Mouse (Mus musculus): ENCODE results near the gene 9330161L09Rik.
A peak's percentile ranks its signal among the peaks of the same experiment; 100 is the strongest.
"Not testable (repeated sequence)": the region's sequence is repeated elsewhere in the genome, so short reads cannot be mapped to it uniquely, and the experiment has no call there.

9330161L09Rik gene

DNA sequence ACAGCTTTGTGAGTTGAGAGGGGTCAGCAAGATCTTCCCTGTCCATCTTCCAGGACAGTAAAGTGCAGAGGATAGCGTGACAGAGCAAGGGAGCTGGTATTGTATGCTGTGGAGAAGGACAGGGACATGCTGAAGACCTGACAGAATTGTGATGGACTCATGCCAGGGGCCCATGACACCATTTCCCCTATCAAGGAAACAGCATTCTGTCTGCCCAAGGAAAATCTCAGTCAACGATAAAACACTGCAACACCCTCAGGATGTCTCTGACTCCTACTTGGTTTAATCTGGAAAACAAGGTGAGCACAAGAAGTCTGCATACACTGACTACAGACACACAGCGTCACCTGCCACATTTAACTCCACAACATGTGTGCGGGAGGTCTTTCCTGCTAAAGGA is at the start of gene 9330161L09Rik:
Gene 9330161L09Rik (minus strand): TSS at position 101 of the 400 bp plus-strand sequence.
- DNase-seq: no peak

DNA sequence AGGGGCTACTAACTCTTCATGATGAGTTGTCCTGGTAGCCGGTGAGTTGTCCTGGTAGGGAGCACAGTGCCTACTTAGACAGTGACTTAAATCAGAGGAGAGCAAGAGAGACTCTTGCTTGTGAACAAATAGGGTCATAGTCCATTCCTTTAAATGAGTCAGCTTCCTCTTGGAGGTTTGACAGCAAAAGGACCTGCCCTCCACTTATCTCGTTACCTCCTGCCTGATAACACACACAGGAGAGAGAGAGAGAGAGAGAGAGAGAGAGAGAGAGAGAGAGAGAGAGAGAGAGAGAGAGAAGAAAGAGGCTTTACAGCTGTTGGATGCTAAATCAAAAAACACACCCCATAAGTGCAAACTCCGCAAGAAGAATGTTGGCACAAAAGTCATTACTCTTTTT is 49.5 kb upstream of the 9330161L09Rik start, which contains the start of gene Ifi27l2b:
Gene Ifi27l2b (minus strand): TSS at position 84 of the 400 bp plus-strand sequence.
- DNase-seq: no peak

DNA sequence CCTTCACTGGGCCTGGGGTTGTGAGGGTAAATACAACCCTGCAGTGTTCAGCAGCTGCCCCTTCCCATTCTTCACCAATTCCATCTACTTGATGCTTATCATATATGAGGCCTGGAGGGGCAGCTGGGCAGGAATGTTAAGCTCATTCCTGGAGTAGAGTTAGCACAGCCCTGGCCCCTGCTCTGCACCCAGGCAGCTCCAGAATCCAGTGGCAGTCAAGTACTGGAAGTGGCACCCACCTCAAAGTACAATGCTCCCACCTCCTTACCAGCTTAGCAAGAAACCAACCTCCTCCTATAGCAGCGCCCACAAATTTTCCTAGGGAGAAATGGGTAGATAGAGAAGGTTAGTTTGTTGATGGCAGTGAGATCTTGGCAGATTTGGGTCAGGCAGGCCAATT is 49.1 kb upstream of the 9330161L09Rik start:
- not testable (repeated sequence) for DNase-seq

DNA sequence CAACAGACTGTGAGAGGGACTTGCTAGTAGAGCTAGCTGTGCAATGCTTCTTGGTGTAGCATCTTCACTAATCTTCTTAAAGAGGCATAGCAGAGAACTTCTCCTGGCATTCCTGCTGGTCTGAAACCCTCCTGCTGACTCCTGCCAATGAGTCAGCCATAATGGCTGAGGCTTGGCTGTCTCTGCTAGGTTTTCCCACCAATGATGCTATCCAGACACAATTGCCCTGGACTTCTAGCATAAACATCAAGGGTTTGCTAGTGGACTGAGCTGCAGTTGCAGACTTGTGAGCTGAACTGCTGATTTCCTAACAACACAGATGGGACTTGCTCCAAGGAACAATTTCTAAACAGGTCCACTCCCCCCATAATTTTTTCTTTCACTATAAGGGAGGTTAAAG is 45.7 kb upstream of the 9330161L09Rik start:
- DNase-seq: no peak

DNA sequence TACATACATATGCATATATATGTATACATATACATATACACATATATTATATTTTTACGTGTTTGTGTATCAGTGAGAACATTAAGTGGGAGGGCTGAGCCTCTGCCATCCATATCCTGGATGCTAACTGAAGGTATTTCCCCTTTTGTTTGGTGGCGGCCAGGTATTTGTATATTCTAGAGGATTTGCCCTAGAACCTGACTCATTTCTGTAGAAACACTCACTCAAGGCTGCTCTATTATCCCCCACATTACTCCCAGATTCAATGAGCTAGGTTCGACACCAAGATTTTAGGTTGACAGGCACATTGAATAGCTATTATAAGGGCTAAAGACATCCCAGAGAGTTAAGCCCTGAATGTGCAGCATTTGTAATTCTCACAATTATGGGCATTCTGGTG is 37.4 kb upstream of the 9330161L09Rik start:
- DNase-seq: peak; percentile 0

DNA sequence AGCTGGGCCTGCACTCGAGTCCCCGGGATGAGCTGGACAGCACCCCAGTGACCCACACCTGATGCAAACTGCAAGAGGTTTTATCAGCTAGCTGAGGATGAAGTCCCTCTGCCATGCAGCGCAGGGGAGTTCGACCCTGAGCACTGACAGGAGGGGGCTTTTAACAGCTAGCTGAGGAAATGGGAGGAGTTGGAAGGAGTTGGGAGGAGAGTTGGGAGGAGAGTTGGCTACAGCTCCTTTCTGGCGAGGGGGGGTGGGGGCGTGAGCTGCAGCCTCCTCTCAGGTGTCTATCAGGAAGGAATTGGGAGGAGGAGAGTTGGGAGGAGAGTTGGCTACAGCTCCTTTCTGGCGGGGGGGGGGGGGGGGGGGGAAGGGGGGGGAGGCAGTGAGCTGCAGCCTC is 36.6 kb upstream of the 9330161L09Rik start:
- peak; percentile 0 for DNase-seq

DNA sequence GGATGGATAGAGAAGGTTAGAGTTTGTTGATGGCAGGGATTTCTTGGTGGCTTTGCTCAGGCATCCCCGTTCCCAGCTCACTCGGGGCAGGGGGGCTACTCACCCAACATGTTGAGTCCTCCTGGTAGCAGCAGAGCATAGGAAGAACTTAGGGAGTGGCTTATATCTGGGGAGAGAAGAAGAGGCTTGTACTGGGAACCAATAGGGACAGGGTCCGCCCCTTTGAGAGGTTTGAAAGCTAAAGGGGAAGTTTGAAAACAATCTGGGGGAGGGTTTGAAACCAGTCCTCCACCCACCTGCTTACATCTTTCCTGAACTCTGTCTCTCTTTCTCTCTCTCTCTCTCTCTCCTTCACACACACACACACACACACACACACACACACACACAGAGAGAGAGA is 35.9 kb upstream of the 9330161L09Rik start, which contains the start of gene Ifi27l2a:
Gene Ifi27l2a (minus strand): TSS at position 157 of the 400 bp plus-strand sequence.
- peak; percentile 3 for DNase-seq

DNA sequence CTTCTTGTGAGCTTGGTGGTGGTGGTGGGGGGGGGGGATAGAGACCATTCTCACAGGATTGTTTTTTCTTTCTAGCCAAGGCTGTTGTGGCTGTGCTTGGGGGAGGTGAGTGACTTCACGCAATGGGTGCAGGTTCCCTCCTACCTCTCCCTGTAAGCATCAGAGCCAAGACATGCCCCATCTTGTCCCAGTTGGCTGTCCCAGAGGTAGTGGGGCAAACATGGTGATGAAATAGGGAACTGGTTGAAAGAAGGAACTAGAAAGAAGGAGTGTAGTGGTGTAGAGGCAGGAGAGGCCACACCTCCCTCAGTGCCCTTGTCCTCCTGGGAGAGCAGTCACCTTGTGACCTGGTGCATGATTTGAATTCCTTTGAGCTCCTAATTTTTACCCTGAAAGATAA is 30.0 kb upstream of the 9330161L09Rik start:
- no peak for DNase-seq

DNA sequence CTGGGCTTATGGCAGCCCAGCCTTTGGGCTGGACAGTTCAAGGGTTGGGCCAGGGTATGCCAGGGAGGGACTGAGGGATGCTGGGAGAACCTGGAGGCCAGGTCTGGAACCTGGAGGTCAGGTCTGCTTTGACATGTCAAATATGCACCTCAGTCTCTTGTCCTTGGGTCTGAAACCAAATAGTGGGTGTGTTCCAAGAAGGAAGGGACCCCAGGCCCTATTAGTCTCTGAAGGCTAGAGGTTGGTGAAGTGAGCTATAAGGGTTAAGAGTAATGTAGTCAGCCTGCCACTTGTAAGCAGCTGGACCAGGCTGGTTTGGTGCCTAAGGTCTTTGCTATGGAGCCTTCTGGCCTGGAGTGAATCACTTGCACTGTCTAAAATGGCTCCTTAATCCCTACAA is 27.2 kb upstream of the 9330161L09Rik start:
- no peak for DNase-seq

DNA sequence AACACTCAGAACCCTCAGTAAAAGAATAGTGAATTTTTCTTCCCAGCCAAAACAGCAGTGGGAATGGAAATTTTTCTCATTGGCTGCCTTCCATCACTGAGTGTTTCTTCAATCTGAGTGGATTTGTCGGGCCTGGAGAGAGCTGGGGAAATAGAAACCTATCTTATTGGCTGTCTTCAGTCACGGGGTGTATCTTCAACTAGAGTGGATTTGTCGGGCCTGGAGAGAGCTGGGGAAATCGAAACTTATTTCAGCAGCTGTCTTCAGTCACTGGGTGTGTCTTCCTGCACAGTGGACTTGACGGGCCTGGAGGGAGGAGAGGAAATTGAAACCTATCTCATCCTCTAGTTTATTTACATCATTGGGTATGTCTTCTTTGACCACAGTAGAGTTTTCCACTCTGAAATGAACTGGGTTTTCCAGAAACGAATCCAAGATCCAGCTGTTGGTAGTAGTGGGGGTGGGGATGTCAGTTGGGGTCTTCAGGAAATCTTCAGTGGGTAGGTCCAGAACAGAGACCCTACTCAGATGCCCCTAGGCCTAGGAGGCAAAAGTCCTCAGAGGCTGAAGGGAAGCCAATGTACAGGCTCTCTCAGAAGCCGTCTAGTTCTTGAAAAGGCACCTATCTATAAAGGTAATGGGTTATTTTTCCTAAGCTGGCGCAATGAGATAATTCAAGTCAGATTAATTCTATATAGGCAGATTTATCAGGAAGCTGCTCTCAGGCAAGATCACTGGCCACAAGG is 26.5 kb upstream of the 9330161L09Rik start, which contains the start of gene Ifi27:
Gene Ifi27 (plus strand): TSS at position 226 of the 746 bp plus-strand sequence.
- peak; percentile 93 for DNase-seq

DNA sequence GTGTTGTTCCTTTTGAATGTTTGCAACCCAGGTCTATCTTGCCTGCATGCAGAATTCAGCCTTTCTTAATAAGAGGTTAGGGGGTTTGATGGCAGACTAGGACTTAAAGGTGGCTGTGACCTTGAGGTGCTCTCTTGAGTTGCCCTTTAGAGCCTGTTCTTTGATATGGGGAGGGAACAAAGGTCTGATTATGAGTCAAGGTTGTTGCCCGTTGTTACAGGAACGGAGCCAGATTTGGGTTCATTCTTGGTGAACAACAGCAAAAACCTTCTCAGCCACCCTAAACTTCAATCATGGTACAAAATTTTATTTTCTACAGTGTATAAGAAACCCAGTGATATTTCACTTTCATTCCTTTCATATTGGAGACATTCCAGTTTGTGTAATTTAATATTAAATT is 25.8 kb upstream of the 9330161L09Rik start:
- DNase-seq: peak; percentile 32

DNA sequence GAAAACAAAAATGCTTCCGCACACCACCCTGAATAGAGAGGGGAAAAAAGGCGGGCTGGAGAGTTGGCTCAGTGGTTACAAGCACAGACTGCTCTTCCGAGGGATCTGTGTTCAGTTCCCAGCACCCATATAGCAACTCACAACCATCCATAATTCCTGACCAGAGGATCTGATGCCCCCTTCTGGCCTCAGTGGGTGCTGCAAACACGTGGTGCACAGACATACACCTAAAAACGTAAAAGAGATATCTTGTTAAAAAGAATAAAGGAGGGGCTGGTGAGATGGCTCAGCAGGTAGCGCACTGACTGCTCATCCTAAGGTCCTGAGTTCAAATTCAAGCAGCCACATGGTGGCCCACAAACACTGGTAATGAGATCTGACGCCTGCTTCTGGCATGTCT is 19.1 kb upstream of the 9330161L09Rik start:
- DNase-seq: no peak

DNA sequence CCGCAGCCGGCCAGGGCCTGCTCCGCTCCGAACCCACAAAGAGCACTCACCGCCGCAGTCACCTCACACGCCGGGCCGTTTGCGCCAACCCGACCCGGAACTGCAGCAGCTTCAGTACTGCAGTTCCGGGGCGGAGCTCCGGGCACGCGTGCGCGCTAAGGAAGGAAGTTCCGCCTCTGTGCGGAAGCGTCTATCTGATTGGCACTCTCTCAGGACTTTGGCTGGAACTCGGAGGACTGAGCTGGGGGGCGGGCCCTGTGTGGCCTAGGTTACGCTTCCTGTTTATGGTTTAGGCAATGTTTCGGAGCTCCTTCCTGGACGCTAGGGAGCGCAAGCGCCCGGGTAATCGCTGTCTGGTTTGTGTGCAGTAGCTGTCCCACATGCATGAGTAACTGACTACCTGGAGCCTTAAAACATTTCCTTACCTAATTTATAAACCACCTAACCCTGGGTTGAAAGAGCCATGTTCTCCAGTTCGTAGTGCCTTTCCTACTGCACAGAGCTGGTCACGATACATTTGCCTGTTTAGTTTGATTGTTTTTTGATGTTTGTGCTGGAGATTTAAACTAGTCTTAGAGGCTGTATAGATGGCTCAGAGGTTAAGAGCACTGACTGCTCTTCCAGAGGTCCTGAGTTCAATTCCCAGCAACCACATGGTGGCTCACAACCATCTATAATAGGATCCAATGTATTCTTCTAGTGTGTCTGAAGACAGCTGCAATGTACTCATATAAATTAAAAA is 18.3 kb upstream of the 9330161L09Rik start, which contains the start of gene Ddx24:
Gene Ddx24 (minus strand): TSS at position 102 of the 742 bp plus-strand sequence.
- peak; percentile 100 for DNase-seq

DNA sequence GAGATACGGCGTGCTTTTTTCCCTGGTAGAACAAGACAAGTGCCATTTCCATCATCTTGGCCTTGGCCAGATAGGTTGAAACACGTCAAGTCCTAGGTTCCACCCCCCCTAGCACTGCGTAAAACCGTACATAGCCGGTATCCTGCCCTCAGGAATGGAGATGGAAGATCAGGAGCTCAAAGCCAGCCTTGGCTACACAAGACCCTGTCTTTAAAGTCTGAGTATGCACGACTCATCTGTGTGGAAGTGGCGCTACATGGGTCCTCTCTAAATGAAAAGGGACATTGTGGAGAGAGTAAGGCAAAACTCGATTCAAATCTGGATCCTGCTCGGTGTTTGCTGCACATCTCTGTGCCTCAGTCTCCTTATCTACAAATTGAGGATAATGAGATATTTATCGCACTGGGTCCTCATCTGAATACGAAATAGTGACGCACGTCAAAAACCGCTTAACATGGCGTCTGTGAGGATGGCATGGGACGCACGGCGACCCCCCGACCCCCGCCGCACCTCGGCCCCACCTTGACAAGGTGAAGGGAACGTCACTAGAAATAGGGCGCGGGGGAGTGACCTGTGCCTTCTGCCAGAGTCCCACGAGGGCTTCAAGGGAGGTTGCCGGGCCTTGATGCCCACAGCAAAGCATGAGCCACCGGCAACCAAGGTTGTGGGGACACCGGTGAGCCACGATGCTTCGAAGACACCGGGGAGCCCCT is 17.6 kb upstream of the 9330161L09Rik start:
- DNase-seq: no peak

DNA sequence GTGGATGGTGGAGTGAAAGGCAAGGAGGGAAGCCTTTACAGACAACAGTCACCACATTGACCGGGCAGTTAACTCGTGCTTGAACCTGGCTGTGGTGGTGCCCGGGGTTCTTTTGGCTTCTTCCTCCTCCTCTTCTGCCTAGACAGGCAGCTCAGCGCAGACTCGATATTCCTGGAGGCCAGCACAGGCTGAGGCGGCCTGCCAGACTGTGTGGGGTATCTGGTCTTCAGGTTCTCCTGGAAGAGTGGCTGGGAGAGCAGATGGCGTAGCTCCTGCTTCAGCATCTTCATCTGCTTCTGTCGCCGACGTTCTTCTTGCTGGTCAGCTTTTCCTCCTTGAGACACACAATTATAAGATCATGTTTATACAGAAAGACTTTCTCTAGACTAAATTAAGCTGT is 524 bp upstream of the 9330161L09Rik start:
- DNase-seq: no peak

DNA sequence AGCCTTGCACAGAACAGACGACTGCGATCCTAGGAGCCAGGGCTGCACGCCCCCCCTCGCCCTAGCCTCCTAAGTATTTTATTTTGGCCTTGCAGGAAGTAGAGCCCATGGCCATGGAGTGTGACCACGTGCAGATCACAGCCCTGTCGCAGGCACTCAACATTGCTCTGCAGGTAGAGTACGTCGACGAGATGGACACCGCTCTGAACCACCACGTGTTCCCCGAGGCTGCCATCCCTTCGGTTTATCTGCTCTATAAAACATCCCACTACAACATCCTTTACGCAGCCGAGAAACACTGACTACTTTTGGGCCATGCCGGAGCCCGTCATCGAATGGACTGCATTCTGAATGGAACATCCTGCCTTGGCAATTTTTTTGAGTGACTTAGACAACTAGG is 3.5 kb downstream of the 9330161L09Rik start:
- no peak for DNase-seq

DNA sequence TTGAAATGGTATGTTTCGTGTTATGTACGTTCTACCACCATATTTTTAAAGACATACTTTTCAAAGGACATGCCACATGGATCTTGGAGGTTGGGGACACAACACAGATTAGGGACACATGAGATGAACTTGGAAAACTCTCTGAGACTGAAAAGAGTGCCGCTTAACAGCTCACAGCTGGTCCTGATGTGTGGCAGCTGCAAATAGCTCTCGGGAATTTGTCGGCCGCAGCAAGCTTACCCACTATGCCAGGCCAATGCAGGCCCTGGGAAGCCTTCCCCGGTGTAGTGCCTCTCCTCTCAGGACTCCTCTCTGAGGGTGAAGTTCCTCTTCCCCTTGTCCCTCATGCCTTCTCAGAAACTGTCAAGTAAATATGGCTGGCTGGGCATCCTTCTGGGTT is 10.9 kb downstream of the 9330161L09Rik start:
- no peak for DNase-seq

DNA sequence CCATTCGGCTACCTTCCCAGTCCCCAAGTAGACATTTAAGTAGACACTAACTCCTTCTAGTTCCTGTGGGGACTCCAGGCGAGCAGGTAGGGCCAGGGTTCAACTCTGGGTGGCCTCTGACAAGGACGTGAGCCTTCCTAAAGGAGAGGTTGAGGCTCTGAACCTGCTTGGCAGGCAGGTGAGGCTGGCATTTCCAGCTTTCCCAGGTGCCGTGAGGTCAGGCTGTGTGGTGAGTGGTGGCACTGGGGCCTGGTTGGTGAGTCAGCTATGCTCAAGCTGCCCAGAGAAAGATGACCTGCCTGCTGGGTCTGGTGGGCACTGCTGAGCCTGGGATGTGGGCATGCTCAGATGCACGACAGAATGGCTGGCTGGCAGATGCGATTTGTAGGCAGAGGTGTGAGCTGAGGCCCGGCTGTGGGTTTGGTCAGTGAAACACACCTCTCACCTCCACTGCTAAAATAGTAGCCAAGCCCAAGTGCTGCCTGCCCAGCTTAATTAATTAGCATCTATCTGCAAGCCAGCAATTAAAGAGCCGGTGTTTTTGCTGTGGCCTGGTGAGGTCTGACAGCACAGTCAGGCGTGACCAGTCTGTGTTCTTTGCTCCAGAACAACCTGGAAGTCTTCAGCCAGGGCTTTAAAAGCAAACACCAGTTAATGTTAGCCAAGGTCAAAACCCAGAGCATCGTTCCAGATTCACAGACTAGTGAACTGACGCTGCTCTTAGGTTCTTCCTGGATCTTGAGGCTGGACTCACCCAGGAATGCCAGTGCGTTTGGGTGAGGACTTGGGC is 11.9 kb downstream of the 9330161L09Rik start:
- DNase-seq: peak; percentile 81

DNA sequence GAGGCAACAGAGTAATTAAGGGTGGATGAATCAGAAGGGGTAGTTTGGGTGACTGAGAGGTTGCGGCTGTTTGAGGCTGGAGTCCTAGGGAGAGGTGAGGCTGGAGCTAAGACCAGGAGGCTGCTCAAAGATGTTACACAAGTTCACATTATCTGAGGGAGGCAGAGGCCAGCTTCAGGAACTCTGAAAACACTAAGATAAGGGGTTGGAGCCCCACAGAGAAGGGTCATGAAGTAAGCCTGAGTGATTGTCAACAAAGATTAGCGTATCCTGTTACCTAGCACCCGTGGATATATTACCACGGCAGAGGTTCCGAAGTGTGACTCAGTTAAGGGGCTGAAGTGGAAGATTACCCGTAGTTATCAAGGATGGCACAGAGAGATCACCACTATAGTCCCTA is 14.1 kb downstream of the 9330161L09Rik start:
- no peak for DNase-seq

DNA sequence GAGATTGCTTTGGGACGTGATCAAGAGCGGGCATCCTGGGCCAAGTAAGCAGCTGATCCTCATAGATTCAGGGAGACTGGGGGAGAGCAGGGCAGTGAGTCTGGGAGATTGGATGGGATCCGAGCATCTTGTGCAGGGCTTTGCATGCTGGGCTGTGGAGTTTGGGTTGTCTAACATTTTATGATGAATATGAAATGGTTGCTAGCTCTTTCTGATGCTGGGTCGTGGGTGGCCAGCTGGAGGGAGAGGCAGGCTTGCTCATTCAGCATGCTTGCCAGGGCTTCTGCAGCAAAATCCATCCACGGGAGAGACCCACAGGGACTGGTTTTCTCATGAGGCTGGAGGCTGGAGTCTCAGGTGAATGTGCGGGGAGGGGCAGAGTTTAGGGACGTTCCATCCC is 16.5 kb downstream of the 9330161L09Rik start:
- no peak for DNase-seq

DNA sequence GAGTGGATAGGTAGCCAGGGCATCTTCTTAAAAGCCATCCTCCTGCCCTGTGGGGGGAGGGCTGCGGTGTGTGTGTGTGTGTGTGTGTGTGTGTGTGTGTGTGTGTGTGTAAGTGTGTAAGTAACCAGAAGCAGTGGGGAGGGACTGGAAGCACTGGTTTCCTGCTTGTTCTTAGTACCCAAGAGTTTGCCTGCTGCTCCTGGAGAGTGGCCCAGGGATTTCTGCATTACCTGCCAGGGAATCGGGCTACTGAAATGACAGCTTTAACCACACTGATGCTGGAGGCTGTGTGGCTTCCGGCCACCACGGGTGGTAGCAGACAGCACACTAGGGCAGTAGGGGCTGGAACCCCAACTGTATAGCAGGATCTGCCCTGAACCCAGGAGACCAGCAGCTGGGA is 17.6 kb downstream of the 9330161L09Rik start:
- no peak for DNase-seq

DNA sequence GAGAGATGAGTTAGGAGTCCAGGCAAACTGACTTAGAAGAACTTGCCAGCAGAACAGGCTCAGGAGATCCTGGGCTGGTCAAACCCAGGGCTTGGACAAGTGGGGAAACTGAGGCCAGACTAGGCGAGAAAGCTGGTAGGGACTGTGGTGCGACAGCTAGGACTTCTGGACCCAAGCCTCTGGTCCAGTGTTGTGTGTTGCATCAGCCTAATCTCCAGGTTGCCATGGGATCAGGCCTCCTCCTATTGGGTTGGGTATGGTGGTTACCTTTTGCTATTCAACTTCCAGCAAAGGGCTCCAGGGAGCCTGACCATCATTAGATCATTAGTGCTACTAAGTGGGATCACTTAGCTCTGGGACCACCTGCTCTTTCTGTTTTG is 18.3 kb downstream of the 9330161L09Rik start:
- DNase-seq: no peak

Measured in kidney, adult 9 months (tissue).